Mouse (Mus musculus): ENCODE data around the gene Lpar4.

Lpar4 gene

GRCm38 (mm10) chrX:106920175-106920827 is at the start of gene Lpar4:
Lpar4 (plus strand) TSS chrX:106920625.
- in situ Hi-C loops (cut with MboI; ENCODE audit: unreplicated experiment in 2 of 2), result no loop called here

DNA sequence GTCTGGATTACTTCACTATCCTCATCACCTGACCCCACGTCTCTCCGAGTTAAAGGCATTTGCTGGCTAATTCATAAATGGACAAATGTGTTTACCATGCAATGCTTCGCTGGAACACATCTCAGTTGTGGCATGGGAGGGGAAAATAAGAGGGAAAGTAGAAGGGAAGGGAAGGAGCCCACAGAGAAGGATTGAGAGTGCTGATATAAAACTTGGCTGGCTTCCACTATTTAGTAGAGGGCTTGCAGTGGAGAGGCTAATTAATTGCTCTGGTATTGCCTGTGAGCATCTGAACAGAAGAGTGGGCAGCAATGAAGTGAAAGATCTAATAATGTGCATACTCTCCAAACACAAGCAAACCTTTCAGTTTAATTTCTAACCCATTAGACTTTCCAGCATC is 49.0 kb upstream of the Lpar4 start:
- in situ Hi-C loops (cut with MboI; ENCODE audit: unreplicated experiment in 2 of 2), result no loop called here

- in situ Hi-C loops (cut with MboI; ENCODE audit: unreplicated experiment in 2 of 2), result no loop called here
Observed at GRCm38 (mm10) chrX:106871894-106872293, 48.5 kb upstream of the Lpar4 start.

- in situ Hi-C loops (cut with MboI; ENCODE audit: unreplicated experiment in 2 of 2), result no loop called here
Observed at GRCm38 (mm10) chrX:106872315-106872714, 48.1 kb upstream of the Lpar4 start.

GRCm38 (mm10) chrX:106897707-106898275 is 22.6 kb upstream of the Lpar4 start:
- in situ Hi-C loops (cut with MboI; ENCODE audit: unreplicated experiment in 2 of 2), result no loop called here

GRCm38 (mm10) chrX:106920828-106921619 is 599 bp downstream of the Lpar4 start:
- in situ Hi-C loops (cut with MboI; ENCODE audit: unreplicated experiment in 2 of 2), result no loop called here

DNA sequence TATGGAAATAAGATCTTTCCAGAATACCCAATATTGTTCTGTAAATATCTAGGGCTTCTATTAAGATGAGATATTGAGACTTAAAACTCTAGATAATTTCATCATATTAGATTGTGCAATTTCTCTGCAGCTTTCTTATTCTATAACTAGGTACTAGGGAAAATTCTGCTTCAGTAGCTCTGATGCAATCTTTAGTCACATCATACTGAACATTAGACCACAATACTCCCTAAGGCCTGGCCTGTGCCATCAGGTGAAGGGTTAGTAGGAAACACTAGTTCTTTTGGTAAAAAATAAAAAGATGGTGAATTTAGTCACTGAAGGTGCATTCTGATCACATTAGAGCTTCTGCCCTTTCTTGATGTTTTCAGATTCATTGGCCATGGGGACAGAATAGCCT is 4.1 kb downstream of the Lpar4 start:
- in situ Hi-C loops (cut with MboI; ENCODE audit: unreplicated experiment in 2 of 2), result no loop called here

DNA sequence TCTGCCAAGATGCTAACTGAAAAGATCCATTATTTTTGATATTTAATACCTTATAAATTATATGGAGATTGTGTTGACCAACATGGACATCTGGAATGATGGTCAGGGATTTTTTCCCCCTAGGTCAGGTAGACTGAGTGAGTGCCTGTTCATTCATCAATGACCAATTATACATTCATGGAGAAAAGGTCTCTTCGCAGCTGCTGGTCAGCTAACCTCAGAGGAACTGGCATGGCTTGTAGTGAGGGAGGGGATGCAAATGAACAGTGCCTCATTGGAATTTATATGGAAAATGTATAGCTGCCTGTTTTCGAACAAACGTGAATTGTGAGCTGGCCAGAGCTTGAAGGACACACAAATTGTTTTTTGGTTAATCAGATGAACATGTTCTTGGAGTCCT is 18.9 kb downstream of the Lpar4 start:
- in situ Hi-C loops (cut with MboI; ENCODE audit: unreplicated experiment in 2 of 2), result no loop called here

DNA sequence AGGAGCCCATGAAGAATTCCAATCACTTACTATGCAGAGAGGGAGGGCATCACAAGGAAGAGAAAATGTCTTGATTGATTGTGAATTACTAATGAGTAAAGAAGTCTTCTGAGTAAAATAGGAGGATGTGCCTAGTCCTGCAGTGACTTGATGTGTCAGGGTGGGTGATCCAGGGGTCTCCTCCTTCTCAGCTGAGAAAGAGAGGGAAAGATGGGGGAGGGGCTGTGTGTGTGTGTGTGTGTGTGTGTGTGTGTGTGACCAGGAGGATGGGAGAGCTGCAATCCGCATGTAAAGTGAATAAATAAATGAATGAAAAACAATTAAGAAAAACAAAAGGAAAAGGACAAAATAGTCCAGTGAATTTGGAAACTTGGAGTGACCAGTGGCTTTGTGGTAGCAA is 30.1 kb downstream of the Lpar4 start:
- in situ Hi-C loops (cut with MboI; ENCODE audit: unreplicated experiment in 2 of 2), result no loop called here

GRCm38 (mm10) chrX:106951016-106951415 is 30.6 kb downstream of the Lpar4 start:
- in situ Hi-C loops (cut with MboI; ENCODE audit: unreplicated experiment in 2 of 2), result no loop called here

GRCm38 (mm10) chrX:106953840-106954239 is 33.4 kb downstream of the Lpar4 start:
- in situ Hi-C loops (cut with MboI; ENCODE audit: unreplicated experiment in 2 of 2), result no loop called here

DNA sequence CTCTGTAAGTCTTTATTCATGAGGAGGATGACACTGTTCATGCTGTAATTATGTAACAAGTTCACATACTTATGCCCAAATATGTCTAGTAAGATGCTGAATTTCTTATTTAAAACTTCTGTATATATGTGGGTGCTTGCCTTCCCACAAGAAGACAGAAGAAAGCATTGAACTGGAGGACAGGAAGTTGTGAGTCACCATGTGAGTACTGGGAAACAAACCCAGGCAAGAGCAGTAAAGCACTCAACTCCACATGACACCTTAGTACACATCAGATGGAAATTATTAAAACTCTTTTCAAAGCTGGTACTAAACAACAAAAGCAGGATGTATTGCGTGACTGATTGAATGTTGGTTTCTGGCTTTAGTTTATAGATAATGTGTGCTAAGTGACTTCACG is 41.8 kb downstream of the Lpar4 start:
- in situ Hi-C loops (cut with MboI; ENCODE audit: unreplicated experiment in 2 of 2), result no loop called here

DNA sequence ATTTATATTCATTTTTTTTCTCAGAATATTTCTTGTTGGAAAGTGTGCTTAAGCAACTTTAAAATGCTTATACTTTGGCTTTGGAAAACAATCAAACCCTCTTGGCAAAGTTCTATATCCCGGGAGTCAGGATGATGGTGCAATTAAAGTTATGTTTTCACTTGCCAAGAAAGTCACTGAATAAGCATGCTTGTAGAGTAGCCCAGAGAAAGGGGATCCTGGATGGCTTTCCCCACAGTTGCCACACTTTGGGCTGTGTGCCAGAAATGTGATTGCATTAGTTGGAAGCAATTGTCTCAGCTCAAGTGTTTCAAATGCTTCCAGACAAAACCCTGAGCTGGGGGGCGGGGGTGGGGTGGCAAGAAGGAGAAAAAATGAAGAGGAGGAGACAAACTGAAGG is 43.9 kb downstream of the Lpar4 start:
- in situ Hi-C loops (cut with MboI; ENCODE audit: unreplicated experiment in 2 of 2), result no loop called here
